Mouse (Mus musculus): ENCODE results near the gene Slit1. TPM values are rescaled to one million over a fixed set of nuclear protein-coding genes. Genes with fewer than 3 reads are reported as not detected.

Slit1 gene
- total RNA-seq, 2 experiments from 2014 or later = 0.15 TPM; not detected in 1

DNA sequence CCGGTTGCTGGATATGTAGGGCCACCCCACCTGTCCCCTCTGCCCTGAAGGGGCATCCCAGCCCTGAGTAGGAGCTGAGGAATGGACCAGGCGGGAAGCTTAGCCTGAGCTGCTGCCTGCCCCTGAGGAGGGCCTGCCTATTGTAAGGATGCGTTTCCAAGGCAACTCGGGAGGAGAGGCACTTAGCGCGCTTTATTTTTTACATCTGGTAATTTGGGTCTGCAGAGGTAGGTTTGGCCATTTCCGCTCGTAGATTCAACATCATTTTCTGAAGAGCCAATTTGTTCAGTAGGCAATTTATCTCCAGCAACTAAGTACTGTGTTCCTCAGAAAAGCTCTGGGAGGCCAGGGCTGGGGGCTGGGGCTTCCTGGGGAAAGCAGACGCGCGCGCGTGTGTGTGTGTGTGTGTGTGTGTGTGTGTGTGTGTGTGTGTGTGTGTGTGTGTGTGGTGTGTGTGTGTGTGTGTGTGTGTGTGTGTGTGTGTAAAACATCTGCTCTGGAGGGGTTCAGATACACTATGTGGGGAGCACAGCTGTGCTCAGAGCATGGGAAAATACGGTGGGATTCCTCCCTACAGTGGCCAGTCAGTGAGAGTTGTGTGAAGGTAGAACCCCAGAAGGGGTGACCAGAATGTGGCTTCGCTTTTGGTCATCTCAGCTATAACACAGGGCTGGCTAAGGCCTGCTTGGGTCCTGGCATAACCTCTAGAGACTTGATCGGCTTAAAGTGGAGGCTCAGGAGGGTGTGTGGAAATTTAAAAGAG, 130.0 kb downstream of the Slit1 start:
- ATAC-seq (replicated peaks; ENCODE audit: poor library complexity, severe bottlenecking) = no peak

DNA sequence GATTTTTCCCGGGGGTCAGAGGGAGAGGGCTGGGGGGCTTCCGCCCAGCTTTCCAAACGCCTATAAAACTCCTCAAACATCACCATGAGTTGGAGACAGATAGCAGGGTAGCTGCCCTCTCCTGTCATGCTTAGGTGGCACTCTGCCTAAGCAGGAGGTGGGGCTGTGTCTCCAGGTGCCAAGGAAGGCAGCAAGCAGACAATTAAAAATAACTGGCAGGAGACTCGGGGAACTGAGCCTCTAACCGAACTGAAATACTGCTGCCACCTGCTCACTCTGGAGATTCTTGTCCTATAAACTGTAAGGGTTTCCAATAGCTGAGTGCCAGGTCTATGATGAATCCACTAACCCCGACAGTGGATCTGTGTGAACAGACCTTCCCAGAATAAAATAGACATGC, 131.8 kb downstream of the Slit1 start:
- ATAC-seq (replicated peaks; ENCODE audit: poor library complexity, severe bottlenecking) = no peak

DNA sequence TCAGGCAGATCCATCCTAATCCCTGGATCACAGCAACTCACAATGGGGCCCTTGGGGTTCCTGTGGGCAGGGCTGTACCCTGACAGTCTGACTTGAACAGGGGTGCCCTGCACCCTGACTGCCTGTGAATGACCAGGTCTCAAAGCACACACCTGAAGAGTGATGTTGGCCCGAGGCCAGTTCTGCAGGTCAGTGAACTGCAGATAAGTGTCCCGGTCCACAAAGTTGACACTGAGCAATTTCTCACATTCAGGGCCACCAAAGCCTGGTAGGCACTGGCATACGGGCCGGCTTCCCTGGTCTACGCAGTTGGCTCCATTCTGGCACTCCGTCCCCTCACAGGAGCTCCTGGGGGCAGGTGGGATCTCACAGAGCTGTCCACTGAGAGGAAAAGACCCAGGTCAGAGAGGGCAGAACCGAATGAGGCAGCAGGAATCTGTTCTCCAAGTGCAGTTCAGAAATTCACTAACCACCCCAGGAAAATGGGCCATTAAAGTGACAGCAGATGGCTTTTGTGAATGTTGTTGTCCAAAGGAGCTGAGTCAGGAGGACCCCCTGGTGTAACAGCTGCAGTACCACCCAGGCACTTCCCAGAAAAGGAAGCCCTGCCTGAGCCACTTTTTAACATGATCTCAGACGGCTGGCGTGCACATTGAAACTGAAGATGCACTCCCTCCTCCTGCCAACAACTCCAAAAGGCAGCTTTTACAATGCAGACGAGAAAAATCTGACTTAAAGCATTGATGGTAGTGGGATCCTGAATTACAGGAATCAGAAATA, 137.1 kb downstream of the Slit1 start:
- no peak for ATAC-seq (replicated peaks; ENCODE audit: poor library complexity, severe bottlenecking)

DNA sequence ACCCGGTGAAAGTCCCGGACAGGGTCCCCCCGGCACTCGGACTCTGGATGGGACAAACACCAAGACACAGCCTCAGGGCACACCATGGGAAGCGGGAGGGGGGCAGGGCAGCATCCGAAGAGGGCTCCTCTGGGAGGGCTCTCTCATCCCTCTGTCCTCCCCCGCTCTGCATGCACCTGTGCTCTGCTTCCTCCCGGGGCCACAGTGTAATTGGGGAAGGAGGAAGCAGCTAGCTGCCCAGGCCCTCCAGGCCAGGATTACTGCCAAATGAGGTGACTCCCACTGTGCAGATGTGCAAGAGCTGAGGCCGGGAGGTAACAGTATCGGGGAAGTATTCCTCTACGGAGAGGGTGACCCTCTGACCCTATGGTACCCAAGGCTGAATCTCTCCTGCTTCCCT, 142.8 kb downstream of the Slit1 start:
- peak; percentile 34 for ATAC-seq (replicated peaks; ENCODE audit: poor library complexity, severe bottlenecking)

DNA sequence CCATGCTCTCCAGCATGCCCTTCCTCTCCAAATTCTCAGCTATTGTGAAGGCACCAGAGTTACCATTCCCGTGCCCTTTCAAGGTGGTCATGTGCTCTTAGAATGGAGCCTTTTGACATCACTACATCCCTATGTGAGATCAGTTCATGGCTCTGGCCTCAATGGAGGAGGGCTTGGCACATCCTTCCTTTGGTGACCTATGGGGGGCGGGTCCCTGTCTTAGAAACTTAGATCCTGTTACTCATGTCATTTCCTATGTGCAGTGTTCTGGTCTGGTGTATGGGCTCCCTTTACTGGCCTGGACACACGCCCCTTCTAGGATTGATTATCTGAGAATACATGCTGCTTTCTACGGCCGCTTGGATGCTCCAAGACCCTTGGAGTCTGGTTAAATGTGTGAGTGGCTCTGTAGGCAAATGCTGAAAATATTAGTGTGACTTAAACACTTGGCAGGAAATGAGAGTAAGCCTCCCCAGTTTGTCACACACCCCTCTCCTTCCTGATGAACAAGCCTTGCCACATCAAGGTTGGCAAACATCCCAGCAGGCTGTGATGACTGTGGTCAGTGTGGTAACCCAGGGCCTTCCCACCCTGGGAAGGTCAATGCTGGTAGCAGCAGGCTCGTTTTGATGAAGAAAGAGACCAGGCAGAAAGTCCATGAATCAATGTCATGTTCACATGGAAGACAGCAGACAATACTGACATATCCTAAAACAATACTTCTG, 146.1 kb downstream of the Slit1 start:
- ATAC-seq (replicated peaks; ENCODE audit: poor library complexity, severe bottlenecking) = peak; percentile 88

DNA sequence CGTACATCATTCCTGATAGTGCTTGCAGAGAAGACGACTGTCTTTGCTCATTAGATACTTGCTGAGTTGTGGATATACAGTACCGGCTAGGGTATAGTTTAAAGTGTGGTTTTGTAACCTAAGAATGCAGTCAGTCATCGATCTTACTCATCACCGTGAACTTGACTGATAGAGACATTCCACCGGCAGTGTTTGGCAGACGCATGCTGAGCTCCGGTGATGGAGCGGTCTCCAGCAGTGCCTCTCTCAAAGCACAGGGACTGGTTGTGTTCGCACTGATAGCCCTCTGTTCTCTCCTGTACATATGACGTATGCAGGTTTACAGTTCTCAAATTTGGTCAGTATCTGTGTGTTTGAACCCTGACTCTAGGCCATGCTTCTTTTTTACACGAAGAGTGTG, 151.7 kb downstream of the Slit1 start:
- no peak for ATAC-seq (replicated peaks; ENCODE audit: poor library complexity, severe bottlenecking)

DNA sequence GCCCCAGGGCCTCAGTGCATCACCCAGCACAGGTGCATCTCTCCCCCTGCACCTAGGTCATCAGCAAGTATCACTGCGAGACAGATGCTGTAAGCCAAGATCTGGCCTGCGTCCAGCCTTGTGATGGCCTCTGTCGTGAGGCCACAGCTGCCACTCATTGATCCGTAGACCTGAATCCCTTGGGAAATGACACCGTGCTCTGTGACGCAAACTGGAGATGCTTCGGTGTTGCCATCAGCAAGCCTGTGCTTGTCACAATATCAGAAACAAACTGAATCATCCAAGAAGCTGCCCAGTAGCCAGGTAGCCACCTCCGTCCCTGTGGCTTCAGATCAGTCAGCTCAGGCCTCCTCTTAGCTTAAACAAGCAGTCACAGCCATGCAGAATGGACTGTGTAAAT, 153.8 kb downstream of the Slit1 start:
- no peak for ATAC-seq (replicated peaks; ENCODE audit: poor library complexity, severe bottlenecking)

DNA sequence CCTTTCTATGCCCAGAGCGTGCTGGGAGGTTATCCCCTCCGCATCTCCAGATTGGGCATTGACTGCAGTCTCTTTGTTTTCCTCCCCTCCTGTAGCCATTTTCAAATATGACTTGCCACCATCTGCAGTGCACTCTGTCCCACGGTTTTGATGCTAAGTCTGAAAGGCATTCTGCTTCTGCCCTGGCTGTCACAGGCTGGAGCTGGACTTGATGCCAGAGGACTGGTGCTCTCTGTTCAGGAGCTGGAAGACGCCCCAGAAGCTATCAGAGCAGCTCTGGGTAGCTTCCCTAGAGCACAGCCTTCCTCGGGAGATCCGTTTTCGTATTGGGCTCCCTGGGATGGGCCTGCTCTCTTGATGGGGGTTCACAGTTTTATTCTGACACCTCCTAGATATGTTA, 154.4 kb downstream of the Slit1 start:
- ATAC-seq (replicated peaks; ENCODE audit: poor library complexity, severe bottlenecking) = no peak

DNA sequence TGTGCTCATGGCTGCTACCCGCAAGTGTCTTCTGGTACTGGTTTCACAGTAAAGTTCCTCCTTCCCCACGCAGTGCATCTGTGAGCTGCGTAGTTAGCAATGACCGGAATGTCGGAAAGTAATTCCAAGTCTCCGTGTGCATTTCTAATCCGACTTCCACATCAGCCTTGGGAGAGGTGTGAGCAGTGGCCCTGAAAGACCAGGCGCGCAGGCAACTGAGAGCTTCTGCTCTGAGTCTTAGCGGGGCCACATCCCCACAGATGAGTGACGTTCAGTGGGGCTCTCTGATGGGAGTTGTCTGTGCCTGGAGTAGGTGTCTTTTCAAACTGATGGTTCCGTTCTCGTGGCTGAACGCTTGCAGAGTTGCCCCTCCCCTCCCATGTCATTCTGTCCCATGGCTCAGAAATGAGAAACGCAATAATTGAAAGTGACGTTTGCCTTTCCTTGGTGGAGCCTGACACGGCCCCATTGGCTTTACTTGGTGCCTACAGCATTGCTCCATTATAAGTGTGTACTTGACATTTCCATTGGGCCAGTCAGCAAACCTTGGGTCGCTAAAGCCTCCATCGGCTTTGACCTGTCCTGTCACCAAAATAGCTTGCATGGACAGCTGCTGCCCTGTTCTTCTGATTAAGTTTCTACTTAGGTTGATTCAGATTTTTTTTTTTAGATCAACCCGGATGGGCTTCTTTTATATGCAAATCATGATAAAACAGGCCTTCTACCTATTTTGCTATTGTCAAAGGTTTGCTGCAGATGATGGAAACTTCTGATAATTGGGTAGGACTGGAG, 155.8 kb downstream of the Slit1 start:
- ATAC-seq (replicated peaks; ENCODE audit: poor library complexity, severe bottlenecking) = no peak

DNA sequence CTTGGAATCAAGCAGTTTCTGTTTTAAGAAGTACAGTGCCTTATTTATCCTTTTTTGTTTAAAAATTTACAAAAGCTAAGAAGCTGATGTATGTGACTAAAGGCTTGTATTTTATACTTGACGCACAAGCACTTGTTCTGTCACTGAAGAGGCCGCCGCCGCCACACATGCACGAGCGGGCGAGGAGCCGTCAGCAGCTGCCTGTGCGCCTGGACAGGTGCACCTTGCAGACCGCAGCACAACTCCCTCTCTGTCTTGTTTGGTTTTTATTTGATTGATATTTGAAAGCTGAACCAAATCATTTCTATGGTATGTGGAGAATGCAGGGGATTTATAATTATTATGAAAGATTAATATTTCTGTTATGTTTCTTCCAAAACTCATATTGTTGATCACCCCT, 156.7 kb downstream of the Slit1 start:
- no peak for ATAC-seq (replicated peaks; ENCODE audit: poor library complexity, severe bottlenecking)

DNA sequence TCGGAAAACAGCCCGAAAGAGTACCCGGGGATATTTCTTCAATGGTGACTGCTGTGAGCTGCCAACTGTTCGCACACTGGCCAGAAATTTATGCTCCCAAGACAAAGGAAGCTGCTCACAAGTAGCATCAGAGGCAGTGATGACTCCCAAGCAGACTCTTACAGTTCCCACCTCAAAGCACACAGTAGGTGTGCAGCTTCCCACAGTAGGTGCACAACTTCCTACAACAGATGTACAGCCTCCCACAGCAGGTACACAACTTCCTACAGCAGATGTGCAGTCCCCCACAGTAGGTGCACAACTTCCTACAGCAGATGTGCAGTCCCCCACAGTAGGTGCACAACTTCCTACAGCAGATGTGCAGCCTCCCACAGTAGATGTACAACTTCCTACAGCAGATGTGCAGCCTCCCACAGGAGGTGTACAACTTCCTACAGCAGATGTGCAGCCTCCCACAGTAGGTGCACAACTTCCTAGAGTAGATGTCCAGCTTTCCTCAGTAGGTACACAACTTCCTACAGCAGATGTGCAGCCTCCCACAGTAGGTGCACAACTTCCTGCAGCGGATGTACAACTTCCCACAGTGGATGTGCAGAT, 160.4 kb downstream of the Slit1 start:
- ATAC-seq (replicated peaks; ENCODE audit: poor library complexity, severe bottlenecking) = no peak

DNA sequence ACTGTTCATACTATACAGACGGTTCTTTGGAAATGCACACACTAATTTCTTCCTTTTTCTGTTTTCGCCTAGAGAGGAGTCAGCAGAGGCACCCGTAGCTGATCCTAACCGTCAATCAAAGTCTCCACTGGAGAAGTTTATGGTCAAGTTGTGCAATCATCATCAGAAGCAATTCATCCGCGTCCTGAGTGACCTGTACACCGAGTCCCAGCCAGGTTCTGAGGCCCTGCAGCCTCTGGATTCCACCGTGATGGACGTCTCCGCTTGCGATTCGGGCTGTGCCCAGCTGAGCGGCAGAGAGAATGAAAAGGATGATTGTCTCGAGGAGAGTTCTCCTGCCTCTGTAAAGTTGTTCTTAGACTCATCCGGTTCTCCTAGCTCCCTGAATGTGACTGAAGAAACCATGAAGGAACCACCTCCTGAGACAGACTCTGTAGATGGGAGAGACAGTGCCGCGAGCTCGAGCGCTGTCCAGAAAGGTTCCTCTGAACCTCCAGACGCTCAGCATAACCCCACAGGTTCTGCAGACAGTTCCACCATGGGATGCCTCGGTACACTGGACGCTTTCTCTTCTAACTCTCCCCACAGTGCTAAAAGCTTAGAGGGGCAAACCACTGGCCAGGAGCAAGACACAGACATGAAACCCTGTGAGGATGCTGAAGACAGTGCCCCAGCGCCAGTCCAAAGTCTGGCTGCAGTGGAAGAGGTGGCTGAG, 161.6 kb downstream of the Slit1 start, which contains the start of gene Gm340:
TSS of gene Gm340 (plus strand) at position 665 of the 715 bp plus-strand sequence.
- ATAC-seq (replicated peaks; ENCODE audit: poor library complexity, severe bottlenecking) = no peak

DNA sequence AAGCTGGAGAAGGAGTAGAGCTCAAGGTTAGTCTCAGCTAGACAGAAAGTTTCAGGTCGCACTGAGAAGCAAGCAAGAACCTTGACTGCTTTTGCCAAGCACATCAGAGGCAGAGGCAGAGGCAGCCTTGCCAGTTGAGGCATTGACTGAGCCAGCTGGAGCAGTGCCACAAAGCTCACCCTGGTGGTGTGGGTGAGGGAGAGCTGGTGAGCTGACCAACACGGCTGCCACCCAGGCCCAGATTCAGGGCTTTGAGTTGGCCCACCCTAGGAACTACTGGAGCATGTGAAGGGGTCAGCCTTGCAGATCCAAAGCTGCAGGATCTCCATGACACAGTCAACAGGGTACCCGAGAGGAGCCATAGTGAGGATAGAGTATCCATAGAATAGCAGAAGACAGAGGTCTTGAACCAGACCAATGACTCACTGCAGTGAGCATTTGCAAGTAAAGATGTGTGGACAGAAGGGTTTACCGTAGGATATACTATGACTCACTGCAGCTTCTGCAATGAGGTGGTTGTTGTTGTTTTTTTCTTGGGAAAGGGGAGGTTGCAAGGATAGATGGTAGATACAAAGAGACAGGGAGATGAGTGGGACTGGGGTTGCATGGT, 164.0 kb downstream of the Slit1 start:
- ATAC-seq (replicated peaks; ENCODE audit: poor library complexity, severe bottlenecking) = no peak

DNA sequence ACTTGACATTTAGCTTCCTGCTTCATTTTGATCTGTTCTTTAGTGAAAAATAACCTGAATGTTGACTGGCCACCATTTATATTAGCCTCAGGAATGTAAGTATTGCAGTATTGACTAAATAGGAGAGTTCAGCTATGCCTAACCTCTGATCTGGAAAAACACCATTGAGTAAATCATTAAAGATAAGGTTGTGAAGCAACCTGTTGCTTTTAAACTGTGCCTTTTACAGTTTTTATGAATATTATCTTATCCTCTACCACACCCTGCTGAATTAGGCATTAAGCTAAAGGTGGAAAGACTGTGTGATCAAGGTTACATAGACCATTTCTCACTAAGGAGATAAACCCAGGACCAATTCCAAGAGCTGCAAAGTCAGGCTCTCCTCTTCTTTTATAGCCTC, 165.9 kb downstream of the Slit1 start:
- no peak for ATAC-seq (replicated peaks; ENCODE audit: poor library complexity, severe bottlenecking)

DNA sequence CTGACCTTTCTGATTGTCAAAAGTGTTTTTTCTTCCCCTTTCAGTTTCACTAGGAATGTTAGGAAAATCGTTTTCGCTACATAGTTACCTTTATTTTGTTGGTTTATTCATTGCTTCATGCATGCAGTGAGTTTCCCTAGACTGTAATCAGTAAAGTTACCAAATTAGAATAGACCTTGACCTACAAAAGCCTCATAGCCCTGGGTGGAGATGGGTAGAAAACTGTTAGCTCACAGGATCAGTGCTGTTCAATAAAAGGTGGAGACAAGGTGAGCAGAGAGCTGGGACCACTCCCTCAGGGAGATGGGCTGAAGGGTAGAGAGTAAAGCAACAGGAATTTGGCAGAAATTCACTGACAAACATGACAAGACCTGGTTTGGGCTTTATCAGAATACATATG, 169.8 kb downstream of the Slit1 start:
- ATAC-seq (replicated peaks; ENCODE audit: poor library complexity, severe bottlenecking) = no peak

DNA sequence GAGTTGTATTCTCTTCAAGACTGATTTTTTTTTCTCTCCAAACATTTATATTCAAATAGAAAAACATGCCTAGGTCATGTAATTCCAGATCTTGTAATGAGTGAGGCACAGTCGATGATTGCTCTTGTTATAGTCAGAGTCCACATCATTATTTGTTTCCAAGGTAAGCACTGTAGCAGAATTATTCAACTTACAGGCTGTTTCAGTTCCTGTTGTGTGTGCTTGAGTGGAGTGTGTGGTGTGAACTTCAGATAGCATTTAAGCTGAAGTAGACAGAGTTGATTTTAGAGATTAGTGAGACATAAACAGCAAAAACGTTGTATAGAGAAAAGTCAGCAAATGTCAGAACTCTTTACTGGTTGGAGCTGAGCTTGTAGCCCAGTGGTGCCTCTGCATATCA, 174.7 kb downstream of the Slit1 start:
- ATAC-seq (replicated peaks; ENCODE audit: poor library complexity, severe bottlenecking) = no peak

DNA sequence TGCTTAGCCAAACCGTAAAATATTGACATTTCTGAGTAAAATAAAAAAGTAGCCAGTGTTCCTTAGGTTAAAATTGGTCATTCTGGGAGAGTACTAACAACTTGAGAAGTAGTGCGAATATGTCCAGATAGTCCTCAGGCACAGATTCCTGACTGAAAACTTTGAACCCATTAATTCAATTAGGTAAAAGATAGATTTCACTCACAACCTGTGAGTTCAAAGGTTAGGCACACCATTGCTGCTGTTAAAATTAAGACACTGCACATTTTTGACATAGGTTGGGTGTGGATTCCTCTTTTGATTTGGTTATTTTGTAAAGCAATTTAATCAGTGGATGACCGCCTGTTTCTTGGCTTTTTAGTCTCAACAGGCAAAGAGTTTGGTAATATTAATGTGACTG, 182.6 kb downstream of the Slit1 start:
- no peak for ATAC-seq (replicated peaks; ENCODE audit: poor library complexity, severe bottlenecking)

DNA sequence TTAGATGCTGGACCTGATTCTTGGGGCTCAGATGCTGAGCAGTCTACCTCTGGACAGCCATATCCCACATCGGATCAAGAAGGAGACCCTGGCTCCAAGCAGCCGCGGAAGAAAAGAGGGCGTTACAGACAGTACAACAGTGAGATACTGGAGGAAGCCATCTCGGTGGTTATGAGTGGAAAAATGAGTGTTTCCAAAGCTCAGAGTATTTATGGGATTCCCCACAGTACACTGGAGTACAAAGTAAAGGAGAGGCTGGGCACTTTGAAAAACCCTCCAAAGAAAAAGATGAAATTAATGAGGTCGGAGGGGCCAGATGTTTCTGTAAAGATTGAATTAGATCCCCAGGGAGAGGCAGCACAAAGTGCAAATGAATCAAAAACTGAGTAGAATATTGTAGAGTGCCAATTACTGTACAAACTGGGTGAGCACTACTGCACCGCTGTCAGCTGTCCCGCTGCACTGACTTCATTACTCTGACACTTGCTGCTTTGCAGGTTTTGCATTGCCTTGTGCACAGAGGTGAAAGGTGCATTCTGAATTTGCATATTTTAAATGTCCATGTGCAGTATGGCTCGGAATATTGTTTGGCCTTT, 184.5 kb downstream of the Slit1 start:
- no peak for ATAC-seq (replicated peaks; ENCODE audit: poor library complexity, severe bottlenecking)

DNA sequence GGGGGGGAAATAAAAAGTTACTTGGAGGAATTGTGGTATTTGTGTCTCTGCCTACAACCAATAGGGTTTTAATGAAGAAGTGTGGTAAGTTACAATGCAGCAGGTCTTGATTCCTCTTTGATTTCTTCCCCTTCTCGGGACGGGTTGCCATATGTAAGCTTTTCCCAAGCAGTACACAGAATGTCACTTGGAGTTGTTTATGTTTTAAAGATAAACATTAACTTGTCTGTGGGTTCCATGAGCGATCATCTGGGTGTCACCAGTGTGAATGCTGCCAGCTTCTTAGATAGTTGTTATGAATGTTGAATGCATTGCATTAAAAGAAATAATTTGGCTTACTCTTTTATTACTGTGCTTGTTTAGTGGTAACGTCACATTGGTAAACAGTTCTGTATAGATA, 186.0 kb downstream of the Slit1 start:
- ATAC-seq (replicated peaks; ENCODE audit: poor library complexity, severe bottlenecking) = no peak
